Mouse (Mus musculus) mouse embryonic stem cell (cell line): ENCODE measurements at regions not wholly inside any gene's neighbourhood (a gene's known extent, or its start where the extent isn't known, plus 50 kb on each side); places are given as distances from the start of the nearest gene placed in this dataset.

Source experiments
- in situ Hi-C, 2 experiments: fragments of 300-500 bp; cut with MboI; formaldehyde crosslinking; loops; 1 replicate in 1 of 2; 3 replicates in 1 of 2; pipeline ENCODE4 v1.14.3; 2019 to 2020; ENCODE audit warnings: low sequenced_read_pairs in 2 of 2, low pct_unique_long_range_greater_than_20kb in 1 of 2, mixed read lengths in 1 of 2; ENCODE audit not compliant: unreplicated experiment in 1 of 2

- in situ Hi-C loops = no loop called here
Measured at GRCm38 (mm10) chr15:56604266-56604665, 873.2 kb downstream of the Slc22a22 start.

DNA sequence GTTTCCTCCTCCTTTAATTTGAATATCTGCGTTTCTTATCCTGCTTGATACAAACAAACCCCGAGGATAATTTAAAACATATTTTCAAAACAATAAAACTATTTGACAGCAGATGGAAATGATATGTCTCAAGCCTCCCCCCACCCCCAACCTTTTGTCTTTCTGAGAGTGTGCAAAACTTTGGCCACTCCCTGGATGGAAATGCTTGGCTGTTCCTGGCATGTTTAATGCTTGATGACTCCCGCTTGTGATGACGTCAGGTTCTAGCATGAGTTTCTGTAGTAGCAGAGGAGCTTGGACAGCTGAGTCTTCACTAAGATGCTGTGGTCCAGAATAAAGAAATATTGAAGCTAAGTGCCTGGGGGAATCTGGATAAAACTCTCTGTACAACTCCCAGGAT, 884.8 kb downstream of the Slc22a22 start:
- in situ Hi-C loops = no loop called here

DNA sequence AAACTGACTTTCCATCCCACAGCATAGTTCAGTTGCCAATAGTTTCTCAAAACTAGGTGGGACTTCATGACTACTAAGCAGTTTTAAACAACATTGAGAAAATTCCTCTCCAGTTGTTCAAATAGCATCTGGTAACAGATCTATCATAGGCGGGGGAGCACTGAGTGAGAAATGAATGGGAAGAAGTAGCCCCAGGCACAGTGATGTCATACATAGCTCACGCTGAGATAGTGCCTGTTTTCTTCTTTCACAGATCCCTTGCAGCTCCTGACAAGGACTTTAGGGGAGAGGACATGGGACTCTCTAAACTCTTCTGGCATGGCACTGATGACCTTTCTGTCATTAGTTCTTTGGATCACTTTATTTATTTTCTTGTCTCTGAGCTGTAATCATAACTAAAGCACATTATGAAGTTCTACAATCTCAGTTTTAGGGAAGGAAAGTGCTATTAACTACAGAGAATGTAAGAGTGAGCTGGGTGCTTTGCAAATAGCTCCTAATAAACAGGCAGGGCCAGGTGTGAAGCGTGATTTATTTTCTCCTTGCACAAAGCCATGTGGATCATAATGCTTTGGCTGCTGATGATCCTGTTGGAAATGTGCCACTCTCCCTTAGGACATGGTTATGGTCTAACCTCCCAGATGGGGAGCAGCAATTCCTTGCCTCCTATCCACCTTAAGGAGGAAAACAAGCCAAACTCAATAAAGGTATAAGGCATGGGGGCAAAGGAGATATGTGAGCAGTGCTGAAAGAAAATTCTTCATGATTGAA, 896.5 kb downstream of the Slc22a22 start:
- in situ Hi-C loops = no loop called here

DNA sequence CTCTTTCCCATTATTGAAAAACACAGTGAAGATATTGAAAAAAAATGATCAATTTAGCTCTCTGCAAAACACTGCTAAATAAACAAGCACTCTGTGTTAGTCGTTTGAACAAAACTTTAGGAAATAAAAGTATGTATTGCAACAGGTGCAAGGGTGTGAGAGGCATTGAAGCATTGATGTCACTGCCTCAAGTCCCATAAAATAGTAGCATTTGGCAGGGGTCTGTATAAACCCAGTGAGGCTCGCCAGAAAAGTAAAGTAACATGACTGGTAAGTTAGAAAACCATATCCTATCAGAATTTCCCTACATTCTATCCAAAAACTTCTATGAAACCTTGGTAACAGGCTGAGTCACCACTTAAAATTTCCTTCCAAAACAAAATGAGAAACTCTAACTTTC, 914.2 kb downstream of the Slc22a22 start:
- in situ Hi-C loops = no loop called here

- in situ Hi-C loops = no loop called here
Measured at GRCm38 (mm10) chr15:56562785-56563184, 914.6 kb downstream of the Slc22a22 start.

- in situ Hi-C loops = no loop called here
Measured at GRCm38 (mm10) chr15:56562143-56562542, 915.3 kb downstream of the Slc22a22 start.

- in situ Hi-C loops = no loop called here
Measured at GRCm38 (mm10) chr15:56554386-56554785, 923.0 kb downstream of the Slc22a22 start.

- in situ Hi-C loops = no loop called here
Measured at GRCm38 (mm10) chr15:56553851-56554250, 923.6 kb downstream of the Slc22a22 start.

- in situ Hi-C loops = no loop called here
Measured at GRCm38 (mm10) chr15:56531529-56531928, 945.9 kb downstream of the Slc22a22 start.

DNA sequence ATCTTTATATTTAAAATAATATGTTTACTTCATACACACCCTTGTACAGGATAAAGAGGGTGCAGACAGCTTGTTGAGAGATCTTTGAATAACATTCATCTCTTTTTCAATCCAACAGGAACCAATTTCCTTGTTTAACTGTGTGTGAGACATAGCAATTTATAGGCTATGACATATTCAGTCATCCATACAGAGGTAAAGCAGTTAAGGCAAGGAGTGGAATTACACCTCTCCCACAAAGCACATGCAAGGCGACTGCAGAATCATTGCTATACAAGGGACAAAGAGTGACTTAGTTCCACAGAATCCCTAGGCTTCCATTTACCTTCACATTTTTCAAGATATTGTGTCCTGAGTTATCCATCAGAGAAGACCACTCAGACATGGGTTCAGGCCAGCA, 959.0 kb downstream of the Slc22a22 start:
- in situ Hi-C loops = no loop called here

- in situ Hi-C loops = no loop called here
Measured at GRCm38 (mm10) chr15:56516095-56516494, 961.3 kb downstream of the Slc22a22 start.

- in situ Hi-C loops = no loop called here
Measured at GRCm38 (mm10) chr15:56498774-56499173, 978.7 kb downstream of the Slc22a22 start.

- in situ Hi-C loops = no loop called here
Measured at GRCm38 (mm10) chr15:56497757-56498156, 979.7 kb downstream of the Slc22a22 start.

DNA sequence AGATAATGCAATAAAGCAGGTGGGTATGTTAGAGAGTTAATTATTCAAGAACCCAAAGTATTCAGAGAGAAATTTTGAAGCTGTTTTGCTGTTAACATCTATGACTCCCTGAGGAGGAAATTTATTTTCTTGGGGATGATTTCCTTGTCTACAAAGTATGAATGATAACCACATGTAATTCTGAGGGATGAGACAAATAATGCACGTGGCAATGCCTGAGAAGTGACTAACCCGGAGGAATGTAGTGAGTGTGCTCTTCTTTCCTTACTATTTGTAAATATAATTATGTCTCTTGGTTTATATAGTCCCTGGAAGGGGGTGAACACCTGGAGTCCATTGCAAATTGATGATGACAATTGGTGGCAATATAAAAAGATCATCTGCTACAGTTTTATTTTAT, 981.1 kb downstream of the Slc22a22 start:
- in situ Hi-C loops = no loop called here

- in situ Hi-C loops = no loop called here
Measured at GRCm38 (mm10) chr15:56485931-56486330, 991.5 kb downstream of the Slc22a22 start.

- in situ Hi-C loops = no loop called here
Measured at GRCm38 (mm10) chr15:56484693-56485092, 992.7 kb downstream of the Slc22a22 start.

- in situ Hi-C loops = no loop called here
Measured at GRCm38 (mm10) chr15:56479682-56480081, 997.7 kb downstream of the Slc22a22 start.

DNA sequence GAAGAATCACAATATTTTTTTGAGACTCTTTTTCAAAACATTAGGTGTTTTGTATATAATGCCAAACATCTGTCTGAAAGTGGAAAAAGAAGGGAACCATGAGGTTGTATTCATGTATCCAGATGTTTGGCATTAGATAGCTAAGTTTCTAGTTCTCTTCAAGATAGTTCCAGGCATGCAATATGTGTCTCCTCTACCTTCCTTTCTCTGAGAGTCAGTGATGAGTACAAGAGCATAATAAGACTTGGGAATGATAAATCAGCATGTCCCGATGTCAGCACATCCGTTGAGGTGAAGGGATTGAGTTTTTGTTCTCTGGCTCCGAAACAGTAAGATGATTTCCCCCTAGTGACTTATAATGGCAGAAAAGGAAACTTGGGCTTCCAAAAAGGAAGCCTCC, 998.4 kb downstream of the Slc22a22 start:
- in situ Hi-C loops = no loop called here

GRCm38 (mm10) chr15:56473679-56474078, 1003.7 kb downstream of the Slc22a22 start:
- in situ Hi-C loops = no loop called here

- in situ Hi-C loops = no loop called here
Measured at GRCm38 (mm10) chr15:56451881-56452280, 1025.5 kb downstream of the Slc22a22 start.
